Mouse (Mus musculus): ENCODE measurements at regions not wholly inside any gene's neighbourhood (a gene's known extent, or its start where the extent isn't known, plus 50 kb on each side); places are given as distances from the start of the nearest gene placed in this dataset.

DNA sequence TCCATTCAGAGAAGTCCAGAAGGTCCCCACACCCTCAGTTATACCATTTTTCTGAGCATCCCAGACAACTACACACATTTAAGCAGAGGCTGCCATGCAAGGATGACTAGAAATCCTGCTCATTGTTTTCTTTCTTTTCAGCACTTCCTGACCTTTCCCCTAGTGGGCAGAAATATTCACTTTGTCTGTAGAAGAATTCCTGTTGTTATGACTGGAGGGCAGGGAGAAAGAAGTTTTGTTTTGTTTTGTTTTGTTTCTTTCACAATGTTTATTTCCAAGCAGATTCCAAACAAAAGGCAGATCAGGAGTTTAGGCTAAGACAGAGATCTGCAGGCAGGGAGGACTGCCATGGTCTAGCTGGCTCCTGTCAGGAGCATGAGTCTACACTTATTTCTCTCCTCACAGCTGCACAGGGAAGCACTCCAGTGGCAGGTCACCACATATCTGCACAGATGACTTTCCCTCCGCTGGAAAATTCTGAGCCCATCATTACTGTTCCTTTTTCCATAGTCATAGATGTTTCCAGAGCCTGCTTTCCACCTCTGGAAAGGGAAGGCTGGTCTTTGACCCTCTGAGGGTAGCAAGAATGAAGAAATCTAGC lies 182.5 kb upstream of the Dyrk2 start:
- Histone ChIP-seq H3K36me3 (ENCODE audit: control insufficient read depth, insufficient read depth) (no peaks in the 10 kb centered on the region), H3K4me3 (replicated peaks; ENCODE audit: low read length) (no peak overlapping the region), H3K9me3 (ENCODE audit: control insufficient read depth, low read length) (no peaks in the 10 kb centered on the region), H3K27me3 (replicated peaks; ENCODE audit: control insufficient read depth, insufficient read depth, low read length) (no peaks in the 10 kb centered on the region), H3K4me1 (replicated peaks; ENCODE audit: control insufficient read depth, insufficient read depth, low read length) (peaks cover 13% of the 10 kb centered on the region), H3K9ac (replicated peaks; ENCODE audit: low read depth, low read length) (no peak overlapping the region), H3K27ac (ENCODE audit: low read length) (no peak overlapping the region), H3K4me2 (ENCODE audit: low read length) (no peak overlapping the region)
- no peak for ATAC-seq
- WGBS: 88% methylated on average over 1 of the region's 1 CpGs

DNA sequence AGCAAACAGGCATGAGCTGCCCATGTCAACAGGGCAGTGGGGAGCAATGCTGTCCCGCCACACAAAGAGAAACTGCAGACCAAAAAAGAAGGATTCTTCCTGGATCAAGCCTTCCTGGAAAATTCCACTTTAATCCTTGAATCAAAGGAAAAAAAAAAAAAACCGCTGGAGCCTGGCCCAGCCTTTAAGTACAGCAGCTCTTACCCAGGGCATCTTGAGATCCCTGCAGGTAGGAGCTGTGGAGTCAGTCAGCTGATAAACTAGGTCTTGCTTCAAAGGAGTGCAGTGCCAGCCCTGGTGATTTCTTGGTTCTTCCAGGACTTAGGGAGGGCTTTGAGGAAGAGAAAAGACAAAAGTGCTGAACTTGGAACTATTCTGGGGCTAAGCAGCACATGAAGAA lies 181.6 kb upstream of the Dyrk2 start:
- H3K9me3 ChIP-seq (ENCODE audit: control insufficient read depth, low read length): no peaks in the 10 kb centered on the region
- WGBS: 45% methylated on average over 2 of the region's 2 CpGs
- no peak overlapping the region for H3K4me3 ChIP-seq (replicated peaks; ENCODE audit: low read length)
- H3K4me2 ChIP-seq (ENCODE audit: low read length): no peak overlapping the region
- no peaks in the 10 kb centered on the region for H3K27me3 ChIP-seq (replicated peaks; ENCODE audit: control insufficient read depth, insufficient read depth, low read length)
- H3K27ac ChIP-seq (ENCODE audit: low read length): no peak overlapping the region
- H3K36me3 ChIP-seq (ENCODE audit: control insufficient read depth, insufficient read depth): no peaks in the 10 kb centered on the region
- no peak for ATAC-seq
- H3K9ac ChIP-seq (replicated peaks; ENCODE audit: low read depth, low read length): no peak overlapping the region
- peaks cover 13% of the 10 kb centered on the region for H3K4me1 ChIP-seq (replicated peaks; ENCODE audit: control insufficient read depth, insufficient read depth, low read length)

DNA sequence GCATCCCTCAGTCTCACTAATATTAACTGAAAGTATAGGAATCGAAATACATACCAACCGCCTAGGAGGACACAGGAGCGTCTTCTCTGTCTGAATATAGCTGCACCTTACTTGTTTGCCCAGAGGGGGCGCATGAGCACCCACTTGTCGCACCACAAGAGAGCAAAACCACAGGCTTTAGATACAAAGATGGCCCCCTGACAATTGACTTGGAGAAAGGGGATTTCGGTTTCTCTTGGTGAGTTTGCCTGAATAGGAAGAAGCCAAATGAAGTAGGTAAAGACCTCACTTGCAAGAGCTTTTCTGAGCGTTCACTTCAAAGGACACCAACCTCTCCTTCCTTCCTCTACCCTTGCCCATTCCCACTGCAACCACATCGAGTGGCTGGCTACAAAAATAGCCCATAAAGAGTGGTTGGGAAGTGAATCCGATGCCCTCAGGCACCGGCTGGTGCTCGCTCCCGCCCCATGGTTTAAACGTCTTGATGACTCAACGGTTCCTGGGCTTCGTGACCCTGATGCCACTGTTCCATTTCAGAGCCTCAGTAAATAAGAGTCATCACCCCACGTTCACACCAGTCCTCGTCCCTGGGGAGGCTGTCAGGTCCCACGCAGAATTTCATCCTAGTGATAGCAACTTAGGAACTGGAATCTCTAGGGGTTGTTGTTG lies 180.1 kb upstream of the Dyrk2 start:
- WGBS: 84% methylated on average over 18 of the region's 18 CpGs
- H3K9ac ChIP-seq (replicated peaks; ENCODE audit: low read depth, low read length): no peak overlapping the region
- no peak overlapping the region for H3K4me3 ChIP-seq (replicated peaks; ENCODE audit: low read length)
- no peak overlapping the region for H3K27ac ChIP-seq (ENCODE audit: low read length)
- H3K27me3 ChIP-seq (replicated peaks; ENCODE audit: control insufficient read depth, insufficient read depth, low read length): no peaks in the 10 kb centered on the region
- H3K36me3 ChIP-seq (ENCODE audit: control insufficient read depth, insufficient read depth): no peaks in the 10 kb centered on the region
- no peak for ATAC-seq
- H3K9me3 ChIP-seq (ENCODE audit: control insufficient read depth, low read length): no peaks in the 10 kb centered on the region
- H3K4me2 ChIP-seq (ENCODE audit: low read length): no peak overlapping the region
- peaks cover 8% of the 10 kb centered on the region for H3K4me1 ChIP-seq (replicated peaks; ENCODE audit: control insufficient read depth, insufficient read depth, low read length)

- H3K4me2 ChIP-seq (ENCODE audit: low read length): no peak overlapping the region
- H3K9me3 ChIP-seq (ENCODE audit: control insufficient read depth, low read length): no peaks in the 10 kb centered on the region
- H3K27ac ChIP-seq (ENCODE audit: low read length): no peak overlapping the region
- no peaks in the 10 kb centered on the region for H3K4me1 ChIP-seq (replicated peaks; ENCODE audit: control insufficient read depth, insufficient read depth, low read length)
- H3K27me3 ChIP-seq (replicated peaks; ENCODE audit: control insufficient read depth, insufficient read depth, low read length): no peaks in the 10 kb centered on the region
- H3K4me3 ChIP-seq (replicated peaks; ENCODE audit: low read length): no peak overlapping the region
- ATAC-seq: no peak
- no peak overlapping the region for H3K9ac ChIP-seq (replicated peaks; ENCODE audit: low read depth, low read length)
- WGBS: 96% methylated on average over 6 of the region's 6 CpGs
- H3K36me3 ChIP-seq (ENCODE audit: control insufficient read depth, insufficient read depth): no peaks in the 10 kb centered on the region
Observed at GRCm38 (mm10) chr10:119048643-119049420, 178.8 kb upstream of the Dyrk2 start.

DNA sequence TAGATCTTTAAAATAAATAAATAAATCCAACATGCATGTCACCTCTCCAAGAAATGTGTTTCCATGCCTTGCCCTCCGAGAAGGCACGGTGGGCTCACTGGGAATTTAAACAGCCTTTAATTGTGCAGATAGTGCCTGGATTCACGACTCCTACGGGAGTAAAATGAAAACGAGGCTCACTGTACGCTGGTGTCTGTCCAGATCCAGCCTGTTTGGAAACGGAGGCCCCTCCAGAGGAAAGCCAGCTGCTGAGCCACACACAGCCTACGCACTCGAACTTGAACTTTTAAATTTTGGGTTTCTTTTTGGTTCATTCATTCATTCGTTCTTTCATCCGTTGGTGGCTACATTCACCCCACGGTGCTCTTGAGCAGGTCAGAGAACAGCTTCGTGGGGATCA lies 175.1 kb upstream of the Dyrk2 start:
- 88% methylated on average over 13 of the region's 13 CpGs for WGBS
- H3K9ac ChIP-seq (replicated peaks; ENCODE audit: low read depth, low read length): no peak overlapping the region
- no peaks in the 10 kb centered on the region for H3K9me3 ChIP-seq (ENCODE audit: control insufficient read depth, low read length)
- no peak overlapping the region for H3K27ac ChIP-seq (ENCODE audit: low read length)
- no peaks in the 10 kb centered on the region for H3K27me3 ChIP-seq (replicated peaks; ENCODE audit: control insufficient read depth, insufficient read depth, low read length)
- no peak overlapping the region for H3K4me3 ChIP-seq (replicated peaks; ENCODE audit: low read length)
- no peak for ATAC-seq
- no peak overlapping the region for H3K4me2 ChIP-seq (ENCODE audit: low read length)
- no peaks in the 10 kb centered on the region for H3K36me3 ChIP-seq (ENCODE audit: control insufficient read depth, insufficient read depth)
- H3K4me1 ChIP-seq (replicated peaks; ENCODE audit: control insufficient read depth, insufficient read depth, low read length): no peaks in the 10 kb centered on the region

GRCm38 (mm10) chr10:119043069-119043468 lies 173.1 kb upstream of the Dyrk2 start:
- H3K27me3 ChIP-seq (replicated peaks; ENCODE audit: control insufficient read depth, insufficient read depth, low read length): no peaks in the 10 kb centered on the region
- 92% methylated on average over 7 of the region's 7 CpGs for WGBS
- no peaks in the 10 kb centered on the region for H3K9me3 ChIP-seq (ENCODE audit: control insufficient read depth, low read length)
- H3K9ac ChIP-seq (replicated peaks; ENCODE audit: low read depth, low read length): no peak overlapping the region
- H3K36me3 ChIP-seq (ENCODE audit: control insufficient read depth, insufficient read depth): no peaks in the 10 kb centered on the region
- no peak overlapping the region for H3K27ac ChIP-seq (ENCODE audit: low read length)
- no peak for ATAC-seq
- H3K4me3 ChIP-seq (replicated peaks; ENCODE audit: low read length): no peak overlapping the region
- no peaks in the 10 kb centered on the region for H3K4me1 ChIP-seq (replicated peaks; ENCODE audit: control insufficient read depth, insufficient read depth, low read length)
- H3K4me2 ChIP-seq (ENCODE audit: low read length): no peak overlapping the region

- no peaks in the 10 kb centered on the region for H3K9me3 ChIP-seq (ENCODE audit: control insufficient read depth, low read length)
- no peak overlapping the region for H3K27ac ChIP-seq (ENCODE audit: low read length)
- H3K9ac ChIP-seq (replicated peaks; ENCODE audit: low read depth, low read length): no peak overlapping the region
- H3K4me2 ChIP-seq (ENCODE audit: low read length): no peak overlapping the region
- H3K27me3 ChIP-seq (replicated peaks; ENCODE audit: control insufficient read depth, insufficient read depth, low read length): no peaks in the 10 kb centered on the region
- no peaks in the 10 kb centered on the region for H3K36me3 ChIP-seq (ENCODE audit: control insufficient read depth, insufficient read depth)
- 21% methylated on average over 4 of the region's 4 CpGs for WGBS
- no peak for ATAC-seq
- H3K4me3 ChIP-seq (replicated peaks; ENCODE audit: low read length): no peak overlapping the region
- no peaks in the 10 kb centered on the region for H3K4me1 ChIP-seq (replicated peaks; ENCODE audit: control insufficient read depth, insufficient read depth, low read length)
Observed at GRCm38 (mm10) chr10:119040205-119040604, 170.2 kb upstream of the Dyrk2 start.

GRCm38 (mm10) chr10:119039732-119040131 lies 169.7 kb upstream of the Dyrk2 start:
- Histone ChIP-seq H3K4me3 (replicated peaks; ENCODE audit: low read length) (no peak overlapping the region), H3K27me3 (replicated peaks; ENCODE audit: control insufficient read depth, insufficient read depth, low read length) (no peaks in the 10 kb centered on the region), H3K4me1 (replicated peaks; ENCODE audit: control insufficient read depth, insufficient read depth, low read length) (no peaks in the 10 kb centered on the region), H3K36me3 (ENCODE audit: control insufficient read depth, insufficient read depth) (no peaks in the 10 kb centered on the region), H3K27ac (ENCODE audit: low read length) (no peak overlapping the region), H3K4me2 (ENCODE audit: low read length) (no peak overlapping the region), H3K9ac (replicated peaks; ENCODE audit: low read depth, low read length) (no peak overlapping the region), H3K9me3 (ENCODE audit: control insufficient read depth, low read length) (no peaks in the 10 kb centered on the region)
- WGBS: 74% methylated on average over 3 of the region's 3 CpGs
- no peak for ATAC-seq

- Histone ChIP-seq H3K27ac (ENCODE audit: low read length) (no peak overlapping the region), H3K9ac (replicated peaks; ENCODE audit: low read depth, low read length) (no peak overlapping the region), H3K4me1 (replicated peaks; ENCODE audit: control insufficient read depth, insufficient read depth, low read length) (no peaks in the 10 kb centered on the region), H3K4me3 (replicated peaks; ENCODE audit: low read length) (no peak overlapping the region), H3K9me3 (ENCODE audit: control insufficient read depth, low read length) (no peaks in the 10 kb centered on the region), H3K36me3 (ENCODE audit: control insufficient read depth, insufficient read depth) (no peaks in the 10 kb centered on the region), H3K4me2 (ENCODE audit: low read length) (no peak overlapping the region), H3K27me3 (replicated peaks; ENCODE audit: control insufficient read depth, insufficient read depth, low read length) (no peaks in the 10 kb centered on the region)
- WGBS: 85% methylated on average over 6 of the region's 6 CpGs
- ATAC-seq: no peak
Observed at GRCm38 (mm10) chr10:119038991-119039390, 169.0 kb upstream of the Dyrk2 start.
